Mouse (Mus musculus) intestine, embryonic 16.5 days (tissue): ENCODE results near the gene Gm17409. TPM values are rescaled to one million over a fixed set of nuclear protein-coding genes. Genes with fewer than 3 reads are reported as not detected.

ENCODE experiments used
- ATAC-seq: fragments of 200-750 bp; cut with Nextera tagmentation; 2 replicates; pipeline ENCODE4 v1.8.0; 2017; ENCODE audit warnings: moderate TSS enrichment, moderate library complexity
- H3K27ac ChIP-seq: fragments of 300-500 bp; sonication (generic); 2 replicates; pipeline ENCODE4 v1.5.1; 2014; ENCODE audit warnings: mild to moderate bottlenecking, low read length
- H3K27me3 ChIP-seq: fragments of 300-500 bp; sonication (generic); replicated peaks from 2 replicates; pipeline ENCODE4 v1.6.1; 2014; ENCODE audit warnings: low read length, control low read depth, mixed read lengths; ENCODE audit not compliant: control insufficient read depth, insufficient read depth
- H3K36me3 ChIP-seq: fragments of 300-500 bp; sonication (generic); 2 replicates; pipeline ENCODE4 v1.6.1; 2014; ENCODE audit warnings: low read length, control low read depth; ENCODE audit not compliant: control insufficient read depth, insufficient read depth
- H3K4me1 ChIP-seq: fragments of 300-500 bp; sonication (generic); 2 replicates; pipeline ENCODE4 v1.6.1; 2014; ENCODE audit warnings: low read length, control low read depth, mixed read lengths; ENCODE audit not compliant: control insufficient read depth, insufficient read depth
- H3K4me2 ChIP-seq: fragments of 300-500 bp; sonication (generic); 2 replicates; pipeline ENCODE4 v1.6.1; 2014; ENCODE audit warnings: low read depth, low read length, control low read depth
- H3K4me3 ChIP-seq: fragments of 300-500 bp; sonication (generic); 2 replicates; pipeline ENCODE4 v1.5.1; 2014; ENCODE audit warnings: mild to moderate bottlenecking, low read length
- H3K9ac ChIP-seq: fragments of 300-500 bp; sonication (generic); 2 replicates; pipeline ENCODE4 v1.6.1; 2014; ENCODE audit warnings: low read depth, low read length
- H3K9me3 ChIP-seq: fragments of 300-500 bp; sonication (generic); 2 replicates; pipeline ENCODE4 v1.6.1; 2016; ENCODE audit warnings: low read length, control low read depth; ENCODE audit not compliant: control insufficient read depth
- WGBS: fragments of 180-500 bp; shearing (Covaris S2); extraction: QIAGEN DNeasy Blood & Tissue Kit; methylation state at CpG from one replicate; pipeline ENCODE4 v1.1.7; 2014; 5-methylcytosine and 5-hydroxymethylcytosine counted together
- polyA plus RNA-seq: library from polyadenylated mRNA; unstranded; fragments of >200 nt; fragmentation: Nextera tagmentation; extraction: Ambion mirVana; gene quantifications from 2 replicates; pipeline ENCODE4 v1.2.1, GENCODE M21; 2015

Gm17409 gene
- polyA plus RNA-seq, 1 experiment from 2014 or later, result 0.13 TPM

GRCm38 (mm10) chr2:58480764-58481163 is 10.8 kb downstream of the Gm17409 start:
- Histone ChIP-seq H3K27ac (no peak overlapping the region), H3K27me3 (no peaks in the 10 kb centered on the region), H3K4me1 (peaks cover 17% of the 10 kb centered on the region), H3K9ac (no peak overlapping the region), H3K9me3 (no peaks in the 10 kb centered on the region), H3K4me2 (no peak overlapping the region), H3K4me3 (no peak overlapping the region), H3K36me3 (peaks cover 4% of the 10 kb centered on the region; the same call in 1 of the 2 replicates)
- WGBS, result 73% methylated on average over 6 of the region's 6 CpGs
- ATAC-seq, result no peak

- Histone ChIP-seq H3K27ac (no peak overlapping the region), H3K4me3 (no peak overlapping the region), H3K9ac (no peak overlapping the region), H3K4me1 (peaks cover 21% of the 10 kb centered on the region), H3K36me3 (peaks cover 4% of the 10 kb centered on the region; the same call in 1 of the 2 replicates), H3K4me2 (no peak overlapping the region), H3K9me3 (no peaks in the 10 kb centered on the region), H3K27me3 (no peaks in the 10 kb centered on the region)
- WGBS, result 67% methylated on average over 9 of the region's 9 CpGs
- ATAC-seq, result no peak
These were observed 11.7 kb downstream of the Gm17409 start for GRCm38 (mm10) chr2:58481450-58482100.

- no peak overlapping the region for H3K9ac ChIP-seq
- ATAC-seq, result peak; percentile 76
- H3K9me3 ChIP-seq, result no peaks in the 10 kb centered on the region
- 41% methylated on average over 7 of the region's 7 CpGs for WGBS
- peaks cover 28% of the 10 kb centered on the region for H3K4me1 ChIP-seq
- H3K36me3 ChIP-seq, result peaks cover 2% of the 10 kb centered on the region; the same call in 1 of the 2 replicates
- H3K27ac ChIP-seq, result peak overlapping the region; percentile 75
- no peak overlapping the region for H3K4me3 ChIP-seq
- H3K27me3 ChIP-seq, result no peaks in the 10 kb centered on the region
- H3K4me2 ChIP-seq, result 0 out of 2 replicates have a peak overlapping the region, but pooled peaks have one; percentile 4
These were observed 14.5 kb downstream of the Gm17409 start for GRCm38 (mm10) chr2:58484284-58484965.

GRCm38 (mm10) chr2:58485152-58485551 is 15.2 kb downstream of the Gm17409 start:
- H3K4me3 ChIP-seq, result no peak overlapping the region
- WGBS, result 27% methylated on average over 4 of the region's 4 CpGs
- no peaks in the 10 kb centered on the region for H3K27me3 ChIP-seq
- no peaks in the 10 kb centered on the region for H3K36me3 ChIP-seq
- H3K9me3 ChIP-seq, result no peaks in the 10 kb centered on the region
- H3K4me1 ChIP-seq, result peaks cover 28% of the 10 kb centered on the region
- ATAC-seq, result no peak
- no peak overlapping the region for H3K4me2 ChIP-seq
- H3K27ac ChIP-seq, result no peak overlapping the region
- no peak overlapping the region for H3K9ac ChIP-seq

- no peak overlapping the region for H3K9ac ChIP-seq
- no peaks in the 10 kb centered on the region for H3K36me3 ChIP-seq
- no peaks in the 10 kb centered on the region for H3K27me3 ChIP-seq
- no peak overlapping the region for H3K4me3 ChIP-seq
- WGBS, result 75% methylated on average over 3 of the region's 3 CpGs
- no peak overlapping the region for H3K4me2 ChIP-seq
- H3K9me3 ChIP-seq, result no peaks in the 10 kb centered on the region
- H3K27ac ChIP-seq, result no peak overlapping the region
- peaks cover 28% of the 10 kb centered on the region for H3K4me1 ChIP-seq
- no peak for ATAC-seq
These were observed 15.8 kb downstream of the Gm17409 start for GRCm38 (mm10) chr2:58485683-58486082.

- Histone ChIP-seq H3K27me3 (no peaks in the 10 kb centered on the region), H3K4me1 (peaks cover 28% of the 10 kb centered on the region), H3K9me3 (no peaks in the 10 kb centered on the region), H3K4me3 (no peak overlapping the region), H3K4me2 (no peak overlapping the region), H3K27ac (no peak overlapping the region), H3K36me3 (no peaks in the 10 kb centered on the region), H3K9ac (no peak overlapping the region)
- WGBS, result 61% methylated on average over 14 of the region's 14 CpGs
- no peak for ATAC-seq
These were observed 16.7 kb downstream of the Gm17409 start for GRCm38 (mm10) chr2:58486441-58487278.

- no peaks in the 10 kb centered on the region for H3K9me3 ChIP-seq
- H3K36me3 ChIP-seq, result no peaks in the 10 kb centered on the region
- H3K27me3 ChIP-seq, result no peaks in the 10 kb centered on the region
- no peak for ATAC-seq
- no peak overlapping the region for H3K4me2 ChIP-seq
- no peak overlapping the region for H3K4me3 ChIP-seq
- peaks cover 28% of the 10 kb centered on the region for H3K4me1 ChIP-seq
- WGBS, result 72% methylated on average over 3 of the region's 3 CpGs
- H3K27ac ChIP-seq, result no peak overlapping the region
- no peak overlapping the region for H3K9ac ChIP-seq
These were observed 17.3 kb downstream of the Gm17409 start for GRCm38 (mm10) chr2:58487279-58487560.

GRCm38 (mm10) chr2:58488404-58488803 is 18.5 kb downstream of the Gm17409 start:
- no peak overlapping the region for H3K9ac ChIP-seq
- peaks cover 28% of the 10 kb centered on the region for H3K4me1 ChIP-seq
- H3K27me3 ChIP-seq, result no peaks in the 10 kb centered on the region
- ATAC-seq, result no peak
- H3K4me3 ChIP-seq, result no peak overlapping the region
- H3K4me2 ChIP-seq, result no peak overlapping the region
- H3K9me3 ChIP-seq, result no peaks in the 10 kb centered on the region
- no peak overlapping the region for H3K27ac ChIP-seq
- H3K36me3 ChIP-seq, result no peaks in the 10 kb centered on the region
- WGBS, result 78% methylated on average over 8 of the region's 8 CpGs

GRCm38 (mm10) chr2:58489275-58489674 is 19.4 kb downstream of the Gm17409 start:
- Histone ChIP-seq H3K27ac (no peak overlapping the region), H3K4me1 (peaks cover 24% of the 10 kb centered on the region)
- 83% methylated on average over 9 of the region's 9 CpGs for WGBS

More at GRCm38 (mm10) chr2:58489275-58489674, 19.4 kb downstream of the Gm17409 start:
- no peaks in the 10 kb centered on the region for H3K9me3 ChIP-seq
- no peaks in the 10 kb centered on the region for H3K27me3 ChIP-seq
- H3K36me3 ChIP-seq, result no peaks in the 10 kb centered on the region
- H3K9ac ChIP-seq, result no peak overlapping the region
- ATAC-seq, result no peak
- no peak overlapping the region for H3K4me2 ChIP-seq
- no peak overlapping the region for H3K4me3 ChIP-seq
